8 mouse cellular contexts compared by ENCODE assay signal in the genomic region with DNA sequence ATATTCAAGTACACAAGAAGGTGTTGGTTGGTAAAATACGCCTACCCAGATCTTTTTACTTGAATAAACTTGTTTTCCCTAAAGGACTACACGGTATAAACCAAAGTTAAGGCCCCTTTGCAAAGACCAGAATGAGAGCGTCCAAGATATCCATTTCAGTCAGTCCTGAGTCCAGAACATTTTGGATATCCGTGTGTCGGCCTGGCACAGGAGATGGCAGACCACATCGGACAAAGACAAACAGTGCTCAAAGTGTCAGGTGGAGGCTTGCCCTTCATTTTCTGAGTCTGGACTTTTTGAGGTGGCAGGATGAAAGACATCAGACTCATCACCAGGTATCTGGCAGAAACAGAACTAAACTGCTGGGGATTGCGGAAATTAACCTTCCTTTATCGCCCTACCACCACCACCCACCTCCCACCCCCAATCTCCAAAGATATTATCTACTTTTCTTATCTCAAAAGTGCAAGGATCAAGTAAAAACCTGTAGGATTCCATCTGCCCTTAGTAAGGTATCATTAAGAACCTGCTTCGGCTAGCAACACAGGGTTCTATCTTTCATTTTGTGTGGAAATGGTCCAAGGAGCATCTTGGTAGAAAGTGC. TPM values are rescaled to one million over a fixed set of nuclear protein-coding genes. Genes with fewer than 3 reads are reported as not detected.
DNase-seq lines count a peak whose midpoint lies in the region; ATAC-seq lines count a peak whose summit lies in the region.

No protein-coding gene starts in this region.

- peak overlapping the region; percentile 85 for H3K4me2 ChIP-seq in kidney, embryonic 16.5 days (replicated peaks; ENCODE audit: low read depth, low read length)
- H3K4me2 ChIP-seq in hindbrain, embryonic 16.5 days (ENCODE audit: low read length) = peak overlapping the region; percentile 93
- peak overlapping the region; percentile 97 for H3K4me2 ChIP-seq in midbrain, embryonic 16.5 days (ENCODE audit: low read length)

- no peak overlapping the region for H3K27ac ChIP-seq in kidney, embryonic 16.5 days (ENCODE audit: low read length)
- H3K27ac ChIP-seq in embryonic facial prominence, embryonic 10.5 days (replicated peaks) = no peak overlapping the region
- no peak overlapping the region for H3K27ac ChIP-seq in hindbrain, embryonic 16.5 days (ENCODE audit: low read depth, low read length)
- H3K27ac ChIP-seq in midbrain, embryonic 16.5 days (ENCODE audit: low read length) = no peak overlapping the region

- no peaks in the 10 kb centered on the region for H3K36me3 ChIP-seq in kidney, embryonic 16.5 days (ENCODE audit: insufficient read depth, low read length)
- peaks cover 5% of the 10 kb centered on the region for H3K36me3 ChIP-seq in embryonic facial prominence, embryonic 10.5 days (replicated peaks)
- no peaks in the 10 kb centered on the region for H3K36me3 ChIP-seq in hindbrain, embryonic 16.5 days (ENCODE audit: control insufficient read depth, insufficient read depth, low read length)
- H3K36me3 ChIP-seq in midbrain, embryonic 16.5 days (ENCODE audit: control insufficient read depth, insufficient read depth, low read length) = no peaks in the 10 kb centered on the region

- no peak for ATAC-seq in kidney, embryonic 16.5 days (ENCODE audit: low FRiP score, low TSS enrichment)
- ATAC-seq in hindbrain, embryonic 16.5 days = no peak
- no peak for ATAC-seq in midbrain, embryonic 16.5 days
- no peak for ATAC-seq in CD4-positive, CD25-positive, alpha-beta regulatory T cell, adult 4 months

- H3K4me3 ChIP-seq in kidney, embryonic 16.5 days (ENCODE audit: low read length) = peak overlapping the region; percentile 93
- peak overlapping the region; percentile 83 for H3K4me3 ChIP-seq in embryonic facial prominence, embryonic 10.5 days
- H3K4me3 ChIP-seq in hindbrain, embryonic 16.5 days (ENCODE audit: low read length) = peak overlapping the region; percentile 98
- H3K4me3 ChIP-seq in midbrain, embryonic 16.5 days (ENCODE audit: low read depth, low read length) = peak overlapping the region; percentile 96

- H3K9ac ChIP-seq in kidney, embryonic 16.5 days (replicated peaks; ENCODE audit: low read length) = peak overlapping the region; percentile 95
- H3K9ac ChIP-seq in hindbrain, embryonic 16.5 days (ENCODE audit: low read depth, low read length) = no peak overlapping the region; the same call in 1 of the 2 replicates
- H3K9ac ChIP-seq in midbrain, embryonic 16.5 days (ENCODE audit: low read depth, low read length) = no peak overlapping the region

- no peaks in the 10 kb centered on the region for H3K27me3 ChIP-seq in kidney, embryonic 16.5 days (ENCODE audit: insufficient read depth, low read length)
- H3K27me3 ChIP-seq in embryonic facial prominence, embryonic 10.5 days (replicated peaks; ENCODE audit: low read depth, poor library complexity, severe bottlenecking) = peaks cover 8% of the 10 kb centered on the region; the same call in 1 of the 2 replicates
- no peaks in the 10 kb centered on the region for H3K27me3 ChIP-seq in hindbrain, embryonic 16.5 days (replicated peaks; ENCODE audit: control insufficient read depth, insufficient read depth, low read length)
- H3K27me3 ChIP-seq in midbrain, embryonic 16.5 days (ENCODE audit: control insufficient read depth, insufficient read depth, low read depth, low read length) = no peaks in the 10 kb centered on the region

- 29% methylated on average over 9 of the region's 9 CpGs for WGBS in kidney, embryonic 16.5 days
- WGBS in embryonic facial prominence, embryonic 10.5 days = 48% methylated on average over 9 of the region's 9 CpGs
- WGBS in hindbrain, embryonic 16.5 days = 55% methylated on average over 9 of the region's 9 CpGs
- 51% methylated on average over 9 of the region's 9 CpGs for WGBS in midbrain, embryonic 16.5 days

- H3K4me1 ChIP-seq in kidney, embryonic 16.5 days (ENCODE audit: insufficient read depth, low read length) = peaks cover 58% of the 10 kb centered on the region
- H3K4me1 ChIP-seq in embryonic facial prominence, embryonic 10.5 days = peaks cover 44% of the 10 kb centered on the region
- peaks cover 26% of the 10 kb centered on the region for H3K4me1 ChIP-seq in hindbrain, embryonic 16.5 days (ENCODE audit: control insufficient read depth, insufficient read depth, low read depth, low read length)
- H3K4me1 ChIP-seq in midbrain, embryonic 16.5 days (ENCODE audit: control insufficient read depth, insufficient read depth, low read length) = peaks cover 32% of the 10 kb centered on the region

- DNase-seq in kidney, postnatal 10 days = no peak
- no peak for DNase-seq in embryonic facial prominence, embryonic 10.5 days (ENCODE audit: low spot score)
- DNase-seq in retina, embryonic 14.5 days (ENCODE audit: low spot score) = no peak
- no peak for DNase-seq in cerebellum, adult 9-10 months

- no peaks in the 10 kb centered on the region for H3K9me3 ChIP-seq in kidney, embryonic 16.5 days (ENCODE audit: low read length)
- no peaks in the 10 kb centered on the region for H3K9me3 ChIP-seq in embryonic facial prominence, embryonic 10.5 days
- H3K9me3 ChIP-seq in hindbrain, embryonic 16.5 days (ENCODE audit: control insufficient read depth, low read length) = no peaks in the 10 kb centered on the region
- no peaks in the 10 kb centered on the region for H3K9me3 ChIP-seq in midbrain, embryonic 16.5 days (replicated peaks; ENCODE audit: control insufficient read depth, low read length, poor library complexity, severe bottlenecking)

RNA-seq across cellular contexts. Expression of a gene that starts 1.8 kb away (rescaled TPM):
- 32.2 and 35.9 TPM in 2 replicates for polyA plus RNA-seq in kidney, embryonic 16.5 days (2015; fragmentation: Nextera tagmentation; extraction: Ambion mirVana)
- 44.2 and 44.7 TPM in 2 replicates for polyA plus RNA-seq in embryonic facial prominence, embryonic 10.5 days (2016; fragmentation: Nextera tagmentation; extraction: Ambion mirVana)
- 19.8 and 23.5 TPM in 2 replicates for polyA plus RNA-seq in hindbrain, embryonic 16.5 days (2015; fragmentation: Nextera tagmentation; extraction: Ambion mirVana)
- polyA plus RNA-seq in midbrain, embryonic 16.5 days (2015; fragmentation: Nextera tagmentation; extraction: Ambion mirVana) = 21.6 and 25.4 TPM in 2 replicates
- polyA plus RNA-seq in CD4-positive, CD25-positive, alpha-beta regulatory T cell, adult 4 months (2017; shearing (Covaris generic)) = 10 to 100 TPM; 18.0 to 21.9 TPM

RNA-seq across cellular contexts. Expression of a gene that starts 33.1 kb away (rescaled TPM):
- polyA plus RNA-seq in kidney, embryonic 16.5 days (2015; fragmentation: Nextera tagmentation; extraction: Ambion mirVana) = 3.5 and 4.4 TPM in 2 replicates
- polyA plus RNA-seq in embryonic facial prominence, embryonic 10.5 days (2016; fragmentation: Nextera tagmentation; extraction: Ambion mirVana) = 0.56 and 0.67 TPM in 2 replicates
- 5.6 and 7.4 TPM in 2 replicates for polyA plus RNA-seq in hindbrain, embryonic 16.5 days (2015; fragmentation: Nextera tagmentation; extraction: Ambion mirVana)
- polyA plus RNA-seq in midbrain, embryonic 16.5 days (2015; fragmentation: Nextera tagmentation; extraction: Ambion mirVana) = 5.6 and 6.1 TPM in 2 replicates
- polyA plus RNA-seq in CD4-positive, CD25-positive, alpha-beta regulatory T cell, adult 4 months (2017; shearing (Covaris generic)) = not detected
